Mouse (Mus musculus): ENCODE measurements around the gene Porcn.

Porcn gene

GRCm38 (mm10) chrX:8205551-8205950 is 774 bp downstream of the Porcn start:
- no peak for DNase-seq (ENCODE audit: low spot score)

GRCm38 (mm10) chrX:8205088-8205487 is 1.2 kb downstream of the Porcn start:
- no peak for DNase-seq (ENCODE audit: low spot score)

GRCm38 (mm10) chrX:8204076-8204475 is 2.2 kb downstream of the Porcn start:
- no peak for DNase-seq (ENCODE audit: low spot score)

- no peak for DNase-seq (ENCODE audit: low spot score)
Measured at GRCm38 (mm10) chrX:8203105-8203504, 3.2 kb downstream of the Porcn start.

GRCm38 (mm10) chrX:8193419-8193723 is 13.0 kb downstream of the Porcn start, which contains the start of gene Ebp:
TSS of gene Ebp (minus strand) at chrX:8193512.
- no peak for DNase-seq (ENCODE audit: low spot score)

- DNase-seq (ENCODE audit: low spot score) = peak; percentile 86
Measured at GRCm38 (mm10) chrX:8192640-8193418, 13.5 kb downstream of the Porcn start.

- DNase-seq (ENCODE audit: low spot score) = no peak
Measured at GRCm38 (mm10) chrX:8192126-8192639, 14.1 kb downstream of the Porcn start.

- no peak for DNase-seq (ENCODE audit: low spot score)
Measured at GRCm38 (mm10) chrX:8182871-8183540, 23.3 kb downstream of the Porcn start.

- DNase-seq (ENCODE audit: low spot score) = no peak
Measured at GRCm38 (mm10) chrX:8179646-8180045, 26.7 kb downstream of the Porcn start.

GRCm38 (mm10) chrX:8178871-8179270 is 27.5 kb downstream of the Porcn start:
- DNase-seq (ENCODE audit: low spot score) = no peak

- peak; percentile 90 for DNase-seq (ENCODE audit: low spot score)
Measured at GRCm38 (mm10) chrX:8175504-8176385, 30.6 kb downstream of the Porcn start, which contains the start of gene Tbc1d25. TSS of gene Tbc1d25 (minus strand) at chrX:8176181.

GRCm38 (mm10) chrX:8175169-8175503 is 31.2 kb downstream of the Porcn start:
- DNase-seq (ENCODE audit: low spot score) = no peak

GRCm38 (mm10) chrX:8167716-8168647 is 38.3 kb downstream of the Porcn start:
- peak; percentile 3 for DNase-seq (ENCODE audit: low spot score)

GRCm38 (mm10) chrX:8164471-8164870 is 41.9 kb downstream of the Porcn start:
- DNase-seq (ENCODE audit: low spot score) = no peak

GRCm38 (mm10) chrX:8163076-8163475 is 43.2 kb downstream of the Porcn start:
- peak; percentile 53 for DNase-seq (ENCODE audit: low spot score)

- DNase-seq (ENCODE audit: low spot score) = peak; percentile 92
Measured at GRCm38 (mm10) chrX:8145153-8145991, 61.0 kb downstream of the Porcn start, which contains the start of gene Rbm3. TSS of gene Rbm3 (minus strand) at chrX:8145880.

All from lung, postnatal 25 days (tissue).